Mouse (Mus musculus): ENCODE measurements around the gene Sytl2. TPM values are rescaled to one million over a fixed set of nuclear protein-coding genes. Genes with fewer than 3 reads are reported as not detected.

The Sytl2 gene
- polyA plus RNA-seq, 1 experiment from 2014 or later: 16.0 TPM

DNA sequence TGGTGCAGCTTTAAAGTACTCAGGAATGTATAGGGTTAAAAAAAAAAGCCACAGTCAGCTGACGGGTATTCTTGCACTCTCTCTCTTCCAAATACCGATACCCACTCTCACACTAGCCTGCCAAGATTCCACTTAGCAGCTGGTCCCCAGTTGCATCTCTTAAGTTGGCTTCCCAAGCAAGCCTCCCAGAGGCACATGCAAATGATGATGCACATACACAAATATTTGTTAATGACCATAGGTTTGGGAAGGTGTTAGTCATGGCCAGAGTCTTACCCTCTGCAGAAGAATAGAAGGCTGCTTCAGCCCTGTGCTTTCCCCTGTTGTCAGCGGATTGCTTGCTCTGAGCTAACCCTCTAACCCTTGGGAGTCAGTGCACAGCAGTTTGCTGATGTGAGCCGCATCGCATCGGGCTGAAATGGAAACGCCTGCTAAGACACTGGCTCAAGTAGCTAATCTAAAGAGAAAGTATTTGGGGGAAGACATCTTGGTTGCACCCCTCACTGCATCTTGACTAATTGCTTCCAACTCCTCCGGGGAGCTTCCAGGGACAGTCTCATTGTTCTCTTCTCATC lies 84.9 kb downstream of the Sytl2 start:
- no peak overlapping the region for H3K27ac ChIP-seq
- H3K9ac ChIP-seq: no peak overlapping the region; the same call in 1 of the 2 replicates
- WGBS: 14% methylated on average over 8 of the region's 8 CpGs
- H3K36me3 ChIP-seq: no peaks in the 10 kb centered on the region
- peaks cover 5% of the 10 kb centered on the region; the same call in 1 of the 2 replicates for H3K4me1 ChIP-seq
- no peaks in the 10 kb centered on the region for H3K9me3 ChIP-seq
- ATAC-seq (ENCODE audit: low FRiP score, low read depth): peak; percentile 48; the same call in 1 of the 2 replicates
- 0 out of 2 replicates have a peak, but pooled peaks cover 3% of the 10 kb centered on the region for H3K27me3 ChIP-seq
- H3K4me3 ChIP-seq: no peak overlapping the region
- peak overlapping the region; percentile 1; the same call in 1 of the 2 replicates for H3K4me2 ChIP-seq (replicated peaks)

DNA sequence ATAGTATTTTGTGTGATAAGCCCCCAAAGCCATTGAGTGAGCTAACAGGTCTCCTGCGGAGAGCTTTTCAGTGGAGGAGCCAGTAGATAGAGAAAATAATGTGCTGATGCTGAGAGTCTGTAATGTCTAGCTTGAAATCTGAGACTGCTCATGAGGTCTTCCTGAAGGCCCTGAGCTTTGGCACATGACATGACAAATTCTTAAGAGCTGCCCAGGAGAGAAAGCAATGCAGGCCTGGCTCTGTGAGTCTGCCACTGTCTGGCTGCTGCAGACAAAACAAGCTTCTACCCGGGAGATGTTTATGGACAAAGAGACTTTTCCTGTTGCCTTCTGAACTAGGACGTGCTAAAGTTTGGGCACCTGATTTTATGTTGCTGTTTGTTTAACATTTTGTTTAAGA lies 87.7 kb downstream of the Sytl2 start:
- WGBS: 52% methylated on average over 3 of the region's 3 CpGs
- no peak overlapping the region for H3K27ac ChIP-seq
- H3K4me1 ChIP-seq: peaks cover 5% of the 10 kb centered on the region; the same call in 1 of the 2 replicates
- H3K36me3 ChIP-seq: no peaks in the 10 kb centered on the region
- 0 out of 2 replicates have a peak, but pooled peaks cover 3% of the 10 kb centered on the region for H3K27me3 ChIP-seq
- H3K4me2 ChIP-seq (replicated peaks): no peak overlapping the region
- no peak overlapping the region for H3K4me3 ChIP-seq
- H3K9me3 ChIP-seq: no peaks in the 10 kb centered on the region
- no peak overlapping the region for H3K9ac ChIP-seq
- no peak for ATAC-seq (ENCODE audit: low FRiP score, low read depth)

DNA sequence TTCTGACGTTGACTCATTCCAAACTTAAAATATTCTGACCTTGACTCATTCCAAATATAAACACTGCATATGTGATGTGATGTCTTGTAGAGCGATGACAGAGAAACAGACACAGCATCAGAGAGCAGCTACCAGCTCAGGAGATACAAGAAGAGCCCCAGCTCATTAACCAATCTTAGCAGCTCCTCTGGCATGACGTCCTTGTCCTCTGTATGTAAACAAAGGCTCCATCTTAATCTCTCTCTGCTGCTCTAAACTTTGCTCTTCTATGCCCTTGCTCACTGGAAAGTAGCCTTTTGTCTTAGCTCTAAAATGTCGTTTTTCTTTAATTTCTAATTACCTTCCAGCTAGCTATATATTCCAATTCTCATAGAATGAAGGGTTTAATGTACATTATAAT lies 93.0 kb downstream of the Sytl2 start:
- Histone ChIP-seq H3K27me3 (no peaks in the 10 kb centered on the region), H3K9me3 (no peaks in the 10 kb centered on the region), H3K4me2 (replicated peaks) (no peak overlapping the region), H3K36me3 (no peaks in the 10 kb centered on the region), H3K4me3 (no peak overlapping the region), H3K9ac (no peak overlapping the region), H3K27ac (no peak overlapping the region), H3K4me1 (no peaks in the 10 kb centered on the region)
- WGBS: 56% methylated on average over 4 of the region's 4 CpGs
- no peak for ATAC-seq (ENCODE audit: low FRiP score, low read depth)

DNA sequence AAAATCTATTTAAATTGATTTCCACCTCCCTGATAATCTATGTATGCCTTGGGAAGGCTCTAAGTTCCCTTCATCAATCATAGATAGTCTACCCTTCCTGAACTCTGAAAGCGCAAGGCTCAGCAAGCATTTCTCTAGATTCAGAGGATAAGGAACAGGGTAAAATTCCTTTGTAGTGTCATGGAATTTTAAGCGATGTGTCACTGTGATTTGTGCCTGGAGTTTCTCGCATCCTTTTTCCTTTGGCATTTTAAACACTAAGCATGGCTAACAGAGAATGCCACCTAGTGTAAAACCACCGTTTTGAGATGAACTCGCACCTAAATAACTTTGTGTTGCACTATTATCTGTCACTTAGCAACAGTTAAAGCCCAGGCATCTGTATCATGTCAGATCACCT lies 93.9 kb downstream of the Sytl2 start:
- no peaks in the 10 kb centered on the region for H3K4me1 ChIP-seq
- H3K36me3 ChIP-seq: no peaks in the 10 kb centered on the region
- no peaks in the 10 kb centered on the region for H3K27me3 ChIP-seq
- H3K27ac ChIP-seq: no peak overlapping the region
- H3K9me3 ChIP-seq: no peaks in the 10 kb centered on the region
- 63% methylated on average over 5 of the region's 5 CpGs for WGBS
- no peak overlapping the region for H3K4me2 ChIP-seq (replicated peaks)
- H3K4me3 ChIP-seq: no peak overlapping the region
- no peak overlapping the region for H3K9ac ChIP-seq
- no peak for ATAC-seq (ENCODE audit: low FRiP score, low read depth)

DNA sequence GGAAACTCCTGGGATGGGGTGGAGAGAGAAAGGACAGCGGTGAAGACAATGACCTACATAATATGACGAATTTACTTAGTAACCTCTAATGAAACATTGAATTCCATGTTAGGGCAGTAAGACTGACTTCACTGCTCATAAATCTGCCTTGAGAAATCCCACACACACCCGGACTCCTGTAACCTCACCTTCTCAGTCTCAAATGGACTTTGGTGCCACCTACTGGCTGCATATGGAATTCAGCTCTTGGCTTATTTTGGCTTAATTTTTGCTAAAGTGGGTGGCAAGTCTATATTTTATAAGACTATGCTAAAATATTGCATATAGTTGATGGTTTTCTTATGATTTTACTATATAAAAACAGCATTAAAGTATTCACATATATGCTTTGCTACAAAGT lies 107.9 kb downstream of the Sytl2 start:
- Histone ChIP-seq H3K4me3 (no peak overlapping the region), H3K9me3 (no peaks in the 10 kb centered on the region), H3K4me2 (replicated peaks) (no peak overlapping the region), H3K27me3 (no peaks in the 10 kb centered on the region), H3K27ac (no peak overlapping the region), H3K9ac (no peak overlapping the region), H3K36me3 (no peaks in the 10 kb centered on the region), H3K4me1 (no peaks in the 10 kb centered on the region)
- ATAC-seq (ENCODE audit: low FRiP score, low read depth): no peak
- whole genome bisulfite sequencing: 49% methylated on average over 3 of the region's 3 CpGs

DNA sequence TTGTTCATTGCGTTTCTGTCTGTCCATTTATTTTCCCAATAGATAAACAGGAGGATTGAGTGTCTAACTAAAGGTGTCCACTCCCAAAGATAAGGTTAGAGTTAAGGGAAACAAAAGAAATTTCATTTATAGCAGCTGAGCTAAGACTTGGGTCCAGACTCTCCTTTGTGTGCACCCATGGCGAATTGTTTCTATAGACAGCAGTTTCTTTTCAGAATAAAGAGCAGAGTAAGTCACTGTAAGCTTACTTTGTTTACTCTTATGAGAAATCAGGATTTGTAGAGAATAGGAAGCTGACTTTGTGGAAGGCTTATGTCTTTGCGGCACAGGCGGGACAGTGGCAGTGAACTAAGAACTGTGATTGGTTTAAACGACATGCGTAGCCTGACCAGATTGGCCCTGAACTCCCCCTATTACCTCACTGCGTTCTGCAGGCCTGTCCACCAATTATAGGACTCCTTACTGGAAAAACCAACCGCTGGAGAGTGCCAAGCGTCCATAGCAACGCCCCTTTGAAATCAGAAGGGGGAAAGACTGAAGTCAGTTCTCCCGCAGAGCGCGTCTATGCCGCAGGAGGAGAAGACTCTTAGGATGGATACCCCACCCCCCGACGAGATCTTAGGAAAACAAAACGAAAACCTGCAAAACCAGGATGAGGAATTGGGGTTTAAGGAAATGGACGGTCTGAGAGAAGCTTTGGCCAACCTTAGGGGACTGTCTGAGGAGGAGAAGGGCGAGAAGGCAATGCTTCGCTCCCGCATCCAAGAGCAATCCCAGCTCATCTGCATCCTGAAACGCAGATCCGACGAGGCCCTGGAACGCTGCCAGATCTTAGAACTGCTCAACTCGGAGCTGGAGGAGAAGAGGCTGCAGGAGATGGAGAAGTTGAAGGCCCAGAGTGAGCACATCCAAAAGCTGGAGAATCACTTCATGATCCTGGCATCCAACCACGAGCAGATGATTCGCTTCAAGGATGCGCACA lies 124.3 kb downstream of the Sytl2 start, which contains the start of gene Ccdc89:
Ccdc89 (plus strand) TSS at position 558 of the 982 bp plus-strand sequence.
- WGBS: 26% methylated on average over 29 of the region's 29 CpGs
- no peaks in the 10 kb centered on the region for H3K27me3 ChIP-seq
- ATAC-seq (ENCODE audit: low FRiP score, low read depth): peak; percentile 100

DNA sequence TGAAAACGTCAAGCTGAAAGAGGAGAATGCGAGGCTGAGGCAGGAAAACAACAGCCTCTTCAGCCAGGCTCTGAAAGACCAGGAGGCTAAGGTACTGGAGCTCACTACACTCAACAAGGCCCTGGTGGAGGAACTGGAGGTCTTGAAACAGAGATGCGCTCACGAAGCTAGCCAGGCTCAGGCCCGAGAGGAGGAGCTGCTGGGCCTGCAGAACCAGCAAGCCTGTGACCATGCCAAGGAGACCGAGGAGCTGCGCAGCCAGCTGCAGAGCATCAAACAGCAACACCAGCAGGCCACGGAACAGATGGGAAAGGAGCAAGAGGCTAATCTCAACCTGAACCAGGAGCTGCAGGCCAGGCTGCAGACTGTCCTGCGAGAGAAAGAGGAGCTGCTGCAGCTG lies 125.0 kb downstream of the Sytl2 start:
- H3K36me3 ChIP-seq: no peaks in the 10 kb centered on the region
- H3K9me3 ChIP-seq: no peaks in the 10 kb centered on the region
- WGBS: 64% methylated on average over 9 of the region's 9 CpGs
- 0 out of 2 replicates have a peak, but pooled peaks cover 6% of the 10 kb centered on the region for H3K4me1 ChIP-seq
- no peak overlapping the region for H3K27ac ChIP-seq
- peak overlapping the region; percentile 42 for H3K4me3 ChIP-seq
- peak overlapping the region; percentile 55; the same call in 1 of the 2 replicates for H3K9ac ChIP-seq
- H3K4me2 ChIP-seq (replicated peaks): peak overlapping the region; percentile 67
- no peaks in the 10 kb centered on the region for H3K27me3 ChIP-seq
- no peak for ATAC-seq (ENCODE audit: low FRiP score, low read depth)

More for the DNA sequence above, 124.3 kb downstream of the Sytl2 start, which contains the start of gene Ccdc89:
- Histone ChIP-seq H3K4me1 (0 out of 2 replicates have a peak, but pooled peaks cover 6% of the 10 kb centered on the region), H3K9ac (peak within 1 kb of the TSS; percentile 55), H3K9me3 (no peaks in the 10 kb centered on the region), H3K4me2 (replicated peaks) (peak within 1 kb of the TSS; percentile 67), H3K36me3 (no peaks in the 10 kb centered on the region), H3K27ac (no peak within 1 kb of the TSS), H3K4me3 (peak within 1 kb of the TSS; percentile 42)

DNA sequence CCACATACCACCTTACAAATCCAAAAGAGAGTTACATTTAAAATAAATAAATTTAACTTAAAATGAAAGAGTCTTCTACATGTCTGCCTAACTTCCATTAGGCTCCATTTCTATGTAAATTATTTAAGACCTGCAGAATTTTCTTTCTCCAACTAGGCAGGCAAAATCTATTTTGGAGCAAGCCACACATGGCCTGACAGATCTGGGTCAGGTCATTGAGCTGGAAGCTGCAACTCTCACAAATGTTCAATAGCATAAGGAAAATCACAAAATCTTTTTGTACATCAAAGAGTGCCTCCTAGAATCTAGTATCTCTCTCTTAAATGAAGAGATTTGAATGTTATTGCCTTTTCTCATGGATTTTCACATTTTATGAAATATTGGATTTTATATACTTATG lies 130.2 kb downstream of the Sytl2 start:
- Histone ChIP-seq H3K4me1 (no peaks in the 10 kb centered on the region), H3K36me3 (no peaks in the 10 kb centered on the region), H3K4me3 (no peak overlapping the region), H3K27me3 (no peaks in the 10 kb centered on the region), H3K9ac (no peak overlapping the region), H3K27ac (no peak overlapping the region), H3K4me2 (replicated peaks) (no peak overlapping the region), H3K9me3 (no peaks in the 10 kb centered on the region)
- no peak for ATAC-seq (ENCODE audit: low FRiP score, low read depth)

DNA sequence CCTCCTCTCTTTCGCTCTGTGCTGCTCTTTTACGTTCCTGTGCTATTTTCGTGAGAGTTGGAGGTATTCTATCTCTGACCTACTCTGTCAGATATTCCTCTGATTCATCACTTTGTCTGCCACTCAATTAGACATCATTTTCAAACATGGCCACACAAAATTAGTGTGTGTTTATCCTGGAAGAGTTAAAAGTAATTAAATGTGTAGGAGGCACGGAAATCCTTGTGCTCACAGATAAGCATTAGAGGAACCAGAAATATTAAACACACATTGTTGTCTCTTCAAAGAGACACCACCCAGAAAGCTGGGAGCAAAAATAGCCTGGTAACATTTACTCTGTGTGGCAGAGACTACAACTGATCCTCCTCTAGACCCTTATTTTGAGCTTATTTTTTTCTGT lies 138.0 kb downstream of the Sytl2 start:
- WGBS: 90% methylated on average over 4 of the region's 4 CpGs
- H3K4me1 ChIP-seq: 0 out of 2 replicates have a peak, but pooled peaks cover 3% of the 10 kb centered on the region
- no peaks in the 10 kb centered on the region for H3K27me3 ChIP-seq
- no peaks in the 10 kb centered on the region for H3K9me3 ChIP-seq
- no peak overlapping the region for H3K4me3 ChIP-seq
- no peaks in the 10 kb centered on the region for H3K36me3 ChIP-seq
- no peak overlapping the region for H3K27ac ChIP-seq
- H3K4me2 ChIP-seq (replicated peaks): no peak overlapping the region
- ATAC-seq (ENCODE audit: low FRiP score, low read depth): no peak
- H3K9ac ChIP-seq: no peak overlapping the region

DNA sequence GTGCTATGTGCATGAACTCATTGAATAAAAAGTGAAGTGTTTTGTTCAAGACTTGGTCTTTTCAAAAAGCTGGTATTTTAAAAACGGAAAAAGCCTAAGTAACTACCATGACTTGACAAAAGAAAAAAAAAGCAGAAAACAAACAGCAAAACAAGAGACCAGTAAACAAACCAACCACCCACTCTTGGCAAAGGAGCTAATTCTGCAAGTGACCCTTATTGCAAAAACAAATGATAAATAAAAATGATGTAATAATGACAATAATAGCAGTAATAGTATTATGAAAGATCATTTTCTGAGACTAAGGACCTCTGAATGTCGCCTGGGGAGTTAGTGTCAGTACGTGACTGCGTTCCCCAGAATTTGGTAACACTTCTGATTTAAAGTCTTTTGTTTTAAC lies 140.0 kb downstream of the Sytl2 start:
- Histone ChIP-seq H3K36me3 (0 out of 2 replicates have a peak, but pooled peaks cover under 1% of the 10 kb centered on the region), H3K9me3 (no peaks in the 10 kb centered on the region), H3K4me1 (peaks cover 6% of the 10 kb centered on the region; the same call in 1 of the 2 replicates), H3K27ac (no peak overlapping the region), H3K4me2 (replicated peaks) (peak overlapping the region; percentile 62), H3K27me3 (no peaks in the 10 kb centered on the region), H3K4me3 (peak overlapping the region; percentile 99), H3K9ac (peak overlapping the region; percentile 58)
- WGBS: 14% methylated on average over 4 of the region's 4 CpGs
- ATAC-seq (ENCODE audit: low FRiP score, low read depth): no peak

DNA sequence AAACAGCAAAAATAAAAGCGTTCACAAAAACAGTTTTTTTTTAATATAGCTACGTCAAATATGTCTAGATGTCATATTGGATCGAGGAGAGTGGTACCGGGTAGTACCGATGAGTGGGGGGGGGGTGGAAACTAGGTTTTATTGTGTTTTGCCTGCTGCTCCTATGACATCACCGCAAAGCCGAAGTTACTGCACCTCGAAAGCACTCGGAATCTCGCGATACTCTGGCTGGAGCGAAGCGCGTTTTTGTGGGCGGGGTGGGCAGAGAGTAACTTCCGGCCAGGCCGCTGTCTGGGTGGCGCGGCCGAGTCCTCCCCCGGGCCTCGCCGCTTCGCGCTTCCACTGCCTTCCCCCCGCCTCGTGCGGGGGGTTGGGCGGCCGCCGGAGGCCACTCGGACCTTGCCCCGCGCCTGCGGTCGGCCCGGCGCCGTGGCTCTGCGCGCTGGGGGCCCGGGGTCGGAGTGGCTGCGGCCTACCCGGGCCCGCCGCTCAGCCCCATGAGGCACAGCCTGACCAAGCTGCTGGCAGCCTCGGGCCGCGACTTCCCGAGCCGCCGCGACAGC lies 140.5 kb downstream of the Sytl2 start, which contains the start of gene Crebzf:
Crebzf (plus strand) TSS at position 212 of the 563 bp plus-strand sequence.
- ATAC-seq (ENCODE audit: low FRiP score, low read depth): peak; percentile 97
- Histone ChIP-seq H3K36me3 (peaks cover 5% of the 10 kb centered on the region), H3K9ac (peak within 1 kb of the TSS; percentile 99), H3K9me3 (no peaks in the 10 kb centered on the region), H3K27me3 (no peaks in the 10 kb centered on the region), H3K4me3 (peak within 1 kb of the TSS; percentile 99), H3K4me2 (replicated peaks) (peak within 1 kb of the TSS; percentile 96), H3K27ac (peak within 1 kb of the TSS; percentile 97), H3K4me1 (peaks cover 6% of the 10 kb centered on the region; the same call in 1 of the 2 replicates)
- under 1% methylated on average over 41 of the region's 54 CpGs for WGBS
